17 mouse cellular contexts compared by ENCODE assay signal in the genomic region with DNA sequence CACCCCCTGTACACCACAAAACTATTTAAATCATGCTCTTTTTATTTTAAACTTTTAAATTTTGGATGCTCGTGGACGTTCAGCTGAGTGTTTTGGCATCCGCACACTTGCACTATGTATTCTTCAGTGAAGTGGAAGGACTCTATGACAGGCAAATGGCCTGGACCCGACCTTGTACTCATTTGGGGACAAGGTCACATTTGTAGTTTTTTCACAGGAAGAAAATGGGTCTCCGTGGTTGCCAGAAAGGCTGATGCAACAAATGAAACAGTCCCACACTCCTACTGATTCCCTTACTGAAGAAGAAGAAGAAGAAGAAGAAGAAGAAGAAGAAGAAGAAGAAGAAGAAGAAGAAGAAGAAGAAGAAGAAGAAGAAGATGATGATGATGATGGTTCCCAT.
DNase-seq lines count a peak whose midpoint lies in the region; ATAC-seq lines count a peak whose summit lies in the region.
"Had no signal": no experiment of that assay in that cellular context is flagged by ENCODE, and none has a peak within 500 bp of the region (broad histone marks: within the 10 kb centered on the region; RNA-seq: fewer than 3 reads in every experiment).

No protein-coding gene starts in this region.

- peak; percentile 20 to 78 for DNase-seq in adrenal gland, adult (ENCODE audit: inconsistent age in 2 of 2, low spot score in 1 of 2)
- DNase-seq in adrenal gland, postnatal 4 days (ENCODE audit: low spot score in 2 of 2): no peak
- peak; percentile 47 for DNase-seq in adrenal gland, adult 8-10 months
- no peak for DNase-seq in adrenal gland, postnatal 10 days
- DNase-seq in adrenal gland, postnatal 36 days: peak; percentile 31 to 49
- DNase-seq in left cerebral cortex, adult 8-10 months (ENCODE audit: low spot score in 2 of 2): no peak
- DNase-seq: cerebellum, adult 11 months; cerebellum, adult 18-20 months; cerebellum, adult 8-10 months; cerebellum, adult 9-11 months; cerebellum, postnatal 14 days; cerebellum, postnatal 36 days; embryo, embryonic 11 days; forebrain, postnatal 0 days had no signal

- ATAC-seq in megakaryocyte-erythroid progenitor cell, adult 5-6 weeks (replicated peaks; ENCODE audit: low FRiP score, low TSS enrichment, poor library complexity, severe bottlenecking): no peak
- ATAC-seq: forebrain, embryonic 13.5 days; forebrain, embryonic 15.5 days; forebrain, postnatal 0 days had no signal

Comparison
In these comparisons a context has a peak if more than half of its experiments do, and no peak if none do; other contexts are left out.
1. DNase-seq: peak in adrenal gland, adult (2 of 2), adrenal gland, adult 8-10 months (single experiment) and adrenal gland, postnatal 36 days (2 of 2); none in adrenal gland, postnatal 4 days (0 of 2), adrenal gland, postnatal 10 days (single experiment) and left cerebral cortex, adult 8-10 months (0 of 2).